Mouse (Mus musculus) fat pad, adult 2 months (tissue): ENCODE measurements at regions not wholly inside any gene's neighbourhood (a gene's known extent, or its start where the extent isn't known, plus 50 kb on each side); places are given as distances from the start of the nearest gene placed in this dataset.

ENCODE experiments used
- DNase-seq: peaks from one replicate; pipeline ENCODE4 v3.0.0-alpha.2; 2011; ENCODE audit warnings: low read depth, low spot score; ENCODE audit errors: extremely low read depth

DNA sequence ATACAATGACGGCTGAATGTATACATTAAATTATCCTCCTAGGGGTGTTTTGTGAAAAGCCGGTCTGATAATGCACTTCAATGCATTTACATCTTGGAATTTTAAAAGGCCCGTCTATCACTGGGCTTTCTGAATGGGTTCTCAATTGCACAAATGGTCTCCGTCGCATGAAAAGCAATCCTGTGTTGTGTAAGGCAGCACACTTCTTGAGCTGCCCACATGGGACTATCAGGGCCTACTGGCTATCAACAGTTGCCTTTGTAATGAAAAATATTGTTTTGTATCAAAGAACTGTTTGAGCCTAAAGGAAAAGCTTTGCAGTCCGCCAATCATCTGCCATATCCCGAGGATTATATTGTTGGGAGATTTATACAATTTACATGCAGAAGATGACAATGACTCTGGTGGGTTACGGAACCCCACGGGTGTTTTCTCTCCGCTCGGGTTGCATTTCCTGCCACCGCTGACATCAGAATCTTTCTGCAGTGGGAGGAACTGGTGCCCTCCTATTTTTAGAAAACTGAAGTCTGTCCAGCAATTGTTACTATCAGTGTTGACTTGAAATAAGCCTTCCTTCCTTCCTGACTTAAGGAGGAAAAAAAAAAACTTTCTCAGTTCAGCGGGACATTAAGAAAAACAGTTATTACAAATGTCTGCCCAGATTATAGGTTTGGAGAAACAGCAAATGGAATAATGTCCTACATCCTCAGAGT is 118.7 kb downstream of the Tmem26 start:
- DNase-seq = no peak

DNA sequence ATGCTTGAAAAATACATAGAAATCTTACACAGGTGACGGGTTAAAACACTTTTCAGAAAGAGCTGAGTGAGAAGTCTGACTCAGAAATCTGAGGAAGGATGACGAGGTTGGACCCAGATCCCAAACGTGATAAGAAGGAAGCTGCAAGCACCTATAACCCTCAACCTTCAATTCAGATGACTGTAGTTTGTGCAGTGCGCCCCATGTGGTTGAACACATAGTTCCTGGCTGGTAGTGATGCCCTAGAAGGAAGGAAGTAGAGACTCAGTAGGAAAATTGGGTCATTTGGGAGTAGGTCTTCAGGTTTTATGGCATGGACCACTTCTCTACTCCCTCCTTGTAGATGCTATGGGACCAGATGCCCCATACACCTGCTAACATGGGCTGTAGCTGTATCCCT is 120.6 kb downstream of the Tmem26 start:
- DNase-seq = no peak

DNA sequence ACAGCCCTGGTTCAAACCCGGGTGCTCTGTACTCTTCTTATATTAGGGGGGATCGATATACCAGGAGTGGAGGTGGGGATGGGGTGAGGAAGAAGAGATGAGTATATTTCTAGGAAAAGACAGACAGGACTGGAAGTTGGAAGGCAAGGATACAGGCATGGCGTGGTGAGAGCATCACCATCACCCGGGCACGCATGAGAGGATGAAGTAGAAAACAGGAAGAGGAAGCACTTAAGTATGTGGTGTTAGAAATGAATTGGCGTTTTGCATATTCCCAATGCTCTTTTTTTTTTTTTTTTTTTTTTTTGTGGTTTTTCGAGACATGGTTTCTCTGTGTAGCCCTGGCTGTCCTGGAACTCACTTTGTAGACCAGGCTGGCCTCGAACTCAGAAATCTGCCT is 121.2 kb downstream of the Tmem26 start:
- no peak for DNase-seq

DNA sequence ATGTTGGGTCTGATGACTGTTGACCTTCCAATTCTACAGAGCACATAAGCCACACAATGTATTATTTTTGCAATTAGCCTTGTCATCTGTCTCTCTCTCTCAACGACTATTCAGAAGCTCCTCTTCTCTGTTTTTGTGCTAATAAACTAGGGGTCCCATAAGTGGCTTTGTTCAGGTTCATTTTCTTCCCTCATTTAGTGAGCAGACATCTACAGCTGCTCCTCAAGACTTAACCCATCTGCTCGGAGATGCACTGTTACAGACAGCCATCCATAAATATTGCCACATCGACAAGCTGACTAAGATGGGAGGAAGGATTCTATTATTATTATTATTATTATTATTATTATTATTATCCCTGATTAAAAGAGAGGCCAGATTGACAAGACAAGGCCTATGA is 127.7 kb downstream of the Tmem26 start:
- no peak for DNase-seq

DNA sequence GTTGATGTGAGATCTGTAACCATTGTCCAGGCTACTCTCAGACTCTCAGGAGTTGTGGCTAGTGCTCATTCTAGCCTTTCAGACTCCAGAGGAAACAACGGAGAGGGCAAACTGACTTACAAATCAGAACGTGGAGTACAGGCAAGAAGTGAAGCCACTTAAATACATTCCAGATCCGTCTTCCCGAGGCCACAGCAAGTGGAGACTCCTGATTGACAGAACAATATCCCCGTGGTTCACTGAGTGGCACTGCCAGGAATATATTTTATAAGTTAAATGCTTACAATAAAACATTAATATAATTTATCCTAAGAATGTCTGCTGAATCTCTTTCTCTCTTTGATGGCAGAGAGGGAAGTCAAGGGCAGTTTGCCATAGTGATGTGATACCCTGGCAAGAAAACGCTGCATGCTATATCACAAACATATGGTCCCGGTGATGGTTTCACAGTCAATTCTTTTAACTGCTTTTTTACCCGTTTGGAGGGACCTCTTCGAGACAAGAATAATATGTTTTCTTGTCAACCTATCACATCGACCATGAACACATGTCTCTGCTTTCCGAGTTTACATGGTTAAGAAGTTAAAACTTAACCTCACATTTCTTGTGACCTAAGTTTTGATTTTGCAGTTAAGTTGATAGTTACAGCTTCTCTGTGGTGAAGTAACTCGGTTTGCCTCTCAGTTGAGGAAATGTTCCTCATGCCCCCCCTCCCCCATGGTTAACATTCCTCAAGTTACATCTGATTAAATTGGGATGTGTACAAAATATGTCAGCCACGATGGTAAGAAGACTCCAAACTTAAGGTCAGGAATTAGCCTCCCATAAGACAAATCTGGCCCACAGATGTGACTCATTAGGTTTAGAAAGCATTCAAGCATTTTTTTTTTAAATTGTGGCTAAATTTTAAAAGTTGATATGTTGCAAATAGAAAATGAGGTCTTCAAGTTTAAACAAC is 132.8 kb downstream of the Tmem26 start:
- DNase-seq = no peak

DNA sequence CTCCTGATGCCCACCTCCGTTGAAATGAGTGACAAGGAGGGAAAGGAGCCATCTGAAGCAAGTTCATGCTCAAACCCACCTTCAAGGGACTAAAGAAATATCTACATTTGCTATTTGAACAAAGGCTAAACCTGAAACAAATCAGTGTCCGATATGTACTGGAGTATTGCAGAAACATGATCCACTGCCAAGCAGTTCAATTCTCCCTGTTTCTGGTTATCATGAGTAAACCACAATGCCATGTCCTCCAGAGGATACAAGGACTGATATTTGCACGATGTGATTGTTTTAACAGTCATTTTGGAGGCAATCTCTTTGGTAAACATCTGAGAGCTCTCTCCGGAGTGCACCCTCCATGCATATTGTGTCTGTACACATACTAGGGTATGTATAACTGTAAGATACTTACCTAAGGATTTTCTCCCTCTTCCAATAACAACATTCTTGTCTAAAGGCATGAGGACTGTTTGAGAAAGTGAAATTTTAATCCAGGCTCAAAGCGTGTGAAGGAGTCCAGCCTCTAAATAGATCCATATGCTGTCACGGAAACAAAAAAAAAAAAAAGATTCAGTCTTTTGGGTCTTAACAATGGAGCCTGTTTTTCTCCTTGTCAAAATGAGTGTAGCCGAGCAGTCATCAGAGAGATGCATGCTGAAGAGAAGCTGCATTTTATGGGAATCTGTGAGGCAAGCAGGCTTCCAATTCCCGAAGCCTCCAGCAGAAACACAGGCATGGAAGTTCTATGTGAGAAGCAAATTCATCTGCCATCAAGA is 141.3 kb downstream of the Tmem26 start:
- no peak for DNase-seq

DNA sequence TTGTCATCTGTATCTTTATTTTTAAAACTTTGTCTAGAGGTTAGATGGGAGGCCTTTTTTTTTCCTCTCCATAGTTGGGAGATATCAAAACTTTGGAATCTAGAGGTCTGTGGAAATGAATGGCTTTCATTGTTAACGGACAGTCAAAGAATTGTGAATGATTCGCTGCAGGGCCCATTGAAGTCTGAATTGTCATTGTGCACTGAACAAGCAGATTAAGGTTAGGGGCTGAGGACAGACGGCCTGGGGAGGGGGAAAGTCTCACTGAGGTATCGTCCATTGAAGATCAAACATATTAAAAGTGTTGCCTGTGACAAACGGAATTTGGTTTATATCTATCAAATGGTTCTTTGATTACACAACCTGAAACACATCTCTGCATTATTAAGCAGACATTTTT is 142.3 kb downstream of the Tmem26 start:
- DNase-seq = no peak

DNA sequence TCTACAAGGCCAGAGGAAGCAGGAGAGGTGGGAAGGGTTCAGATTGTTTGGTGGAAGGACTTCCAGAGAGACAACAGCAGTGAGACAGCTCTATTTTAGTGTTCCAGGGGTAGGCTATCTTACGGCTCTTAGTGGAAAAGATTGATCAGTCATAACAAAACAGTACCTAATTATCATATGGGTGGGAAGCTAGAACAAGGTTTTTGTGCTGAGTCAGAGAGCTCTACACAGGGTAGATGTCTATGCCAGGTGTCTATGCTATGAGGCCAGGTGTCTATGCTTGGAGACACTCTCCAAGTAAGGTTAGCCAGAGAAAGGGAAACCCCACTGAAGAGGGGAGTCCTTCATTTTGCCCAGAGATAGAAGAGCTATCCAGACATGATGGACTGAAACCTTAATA is 143.9 kb downstream of the Tmem26 start:
- DNase-seq = no peak

DNA sequence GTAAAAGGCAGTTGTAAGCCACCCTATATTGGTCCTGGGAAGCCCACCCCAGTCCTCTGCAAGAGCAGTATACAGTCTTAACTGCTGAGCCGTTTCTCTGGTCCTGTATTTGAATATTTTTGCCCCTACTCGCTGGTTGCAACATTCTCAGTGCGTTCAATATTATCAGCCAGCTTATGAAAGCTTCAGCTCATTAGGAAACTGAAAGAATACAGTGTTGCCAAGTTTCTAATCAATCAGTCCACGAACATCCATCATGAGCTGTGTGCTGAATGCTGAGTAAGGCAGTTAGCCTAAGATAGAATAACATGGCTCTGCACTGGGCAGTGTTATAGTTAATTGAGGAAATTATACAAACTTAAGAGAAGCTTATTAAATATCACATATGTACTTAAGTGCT is 148.7 kb downstream of the Tmem26 start:
- no peak for DNase-seq

DNA sequence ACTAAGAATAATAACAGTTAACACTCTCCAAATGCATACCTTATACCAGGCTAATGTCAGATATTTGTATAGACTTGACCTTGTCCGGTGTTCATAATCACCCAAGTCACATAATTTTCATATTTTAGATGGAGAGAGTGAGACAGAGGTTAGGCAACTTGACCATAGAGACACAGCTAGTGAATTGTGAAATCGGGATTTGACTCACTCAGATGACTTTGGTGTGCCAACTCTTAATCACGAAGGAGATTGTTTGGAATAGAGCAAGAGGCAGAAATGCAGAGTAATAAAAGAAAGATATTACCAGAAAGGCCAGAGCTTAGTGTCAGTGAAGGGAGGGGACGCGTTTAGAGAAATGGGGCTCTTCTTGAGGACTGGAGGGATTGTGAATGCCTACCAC is 152.2 kb downstream of the Tmem26 start:
- DNase-seq = no peak

DNA sequence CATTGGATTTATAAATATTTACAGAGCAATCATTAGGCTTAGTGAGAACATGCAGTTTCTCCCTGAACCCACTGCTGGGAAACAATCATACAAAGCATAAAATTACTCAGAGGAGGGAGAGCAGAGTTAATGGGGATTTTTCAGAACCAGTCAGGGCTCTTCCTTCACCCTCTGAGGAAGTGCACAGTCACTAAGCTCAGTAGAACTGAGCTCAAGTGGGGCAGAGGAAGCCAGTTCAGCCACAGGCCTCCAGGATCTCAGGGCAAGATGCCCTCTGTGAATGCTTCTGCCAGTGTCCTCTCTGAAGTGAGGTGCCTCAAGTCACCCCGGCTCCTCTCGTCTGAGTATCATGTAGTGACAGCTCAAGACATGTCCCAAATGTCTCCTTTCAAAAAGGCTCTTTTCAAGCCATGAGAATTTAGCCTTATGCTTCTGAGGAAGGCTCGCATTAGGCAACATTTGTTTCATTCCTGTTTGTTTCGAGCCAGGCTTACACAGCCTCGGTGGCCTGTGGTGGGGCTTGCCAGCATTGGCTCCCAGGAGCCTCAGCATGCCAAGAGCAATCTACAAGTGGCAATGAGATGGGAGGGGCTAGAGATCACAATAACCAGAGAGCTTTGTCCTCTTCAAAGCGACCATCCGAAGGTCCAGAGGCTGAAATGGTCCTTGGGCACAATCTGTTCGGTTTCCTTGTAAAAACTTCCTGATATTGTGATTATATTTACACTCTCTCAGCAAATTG is 169.8 kb downstream of the Tmem26 start:
- DNase-seq = no peak

DNA sequence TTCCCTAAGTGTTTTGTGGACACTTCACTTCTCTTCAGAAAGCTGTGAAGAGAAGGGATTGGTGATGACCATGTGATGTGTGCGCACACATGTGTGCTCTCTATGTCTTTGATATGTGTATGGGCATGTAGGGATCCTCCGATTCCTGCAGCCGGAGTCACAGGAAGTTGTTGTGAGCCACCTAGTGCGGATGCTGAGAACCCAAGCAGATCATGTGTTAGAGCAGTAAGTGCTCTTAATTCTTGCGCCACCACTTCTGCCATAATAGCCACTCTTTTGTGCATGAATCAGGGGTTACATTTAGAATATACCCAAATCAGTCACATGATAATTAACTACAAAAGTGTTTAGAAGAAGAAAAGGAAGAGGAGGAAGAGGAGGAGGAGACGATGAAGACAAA is 170.7 kb downstream of the Tmem26 start:
- no peak for DNase-seq

DNA sequence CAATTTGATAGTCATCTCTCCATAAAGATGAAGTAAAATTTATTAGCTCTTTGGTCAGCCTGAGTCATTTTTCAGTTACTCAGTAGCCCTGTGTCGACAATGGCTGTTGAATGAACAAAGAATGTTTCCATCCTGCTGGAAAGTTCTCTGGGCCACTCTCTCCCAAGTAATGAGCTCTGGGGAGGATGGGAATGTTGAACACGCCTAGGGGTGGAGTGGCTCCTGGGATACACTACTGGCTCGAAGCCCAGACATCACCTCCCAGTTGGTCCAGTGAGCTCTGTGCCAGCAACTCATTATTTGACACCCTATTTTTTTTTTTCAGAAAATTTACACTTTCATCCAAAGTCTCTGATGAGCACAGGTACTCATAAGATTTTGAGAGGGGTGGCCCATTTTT is 174.1 kb downstream of the Tmem26 start:
- DNase-seq = no peak

DNA sequence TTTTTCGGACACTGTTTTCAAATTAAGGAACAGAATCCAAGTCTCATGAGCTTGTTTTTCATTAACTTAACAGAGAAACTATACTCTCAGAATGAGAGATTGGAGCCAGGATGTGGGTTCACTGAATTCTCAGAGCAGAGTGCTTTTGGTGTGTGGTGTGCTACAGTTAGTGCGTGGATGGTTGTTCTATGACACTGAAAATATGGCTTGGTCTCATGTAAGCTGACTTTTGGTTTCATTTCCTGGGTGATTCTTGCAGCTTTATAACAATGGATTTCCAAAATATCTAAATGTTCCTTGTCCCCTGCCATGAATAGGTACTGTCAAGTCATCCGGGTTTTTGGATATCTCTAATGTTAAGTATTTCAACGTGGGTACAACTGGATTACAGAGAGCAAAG is 177.7 kb downstream of the Tmem26 start:
- no peak for DNase-seq

DNA sequence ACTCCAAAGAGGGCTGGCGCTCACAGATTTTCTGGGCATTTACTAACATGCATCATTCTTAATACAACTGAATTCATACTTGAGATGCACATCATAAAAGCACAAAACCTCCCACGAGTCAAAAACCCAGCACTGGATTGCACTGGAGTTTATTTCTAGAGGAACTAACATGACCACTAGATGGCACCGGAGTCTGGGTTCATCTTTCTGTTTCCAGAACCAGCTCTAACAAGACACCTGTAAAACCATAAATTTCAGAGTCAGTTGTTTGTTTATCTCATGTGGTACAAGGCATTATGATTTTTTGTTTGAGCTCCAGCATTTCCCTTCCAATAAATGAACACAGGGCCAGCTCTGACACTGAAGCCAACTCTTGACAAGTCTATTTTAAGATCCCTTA is 179.2 kb downstream of the Tmem26 start:
- DNase-seq = no peak

DNA sequence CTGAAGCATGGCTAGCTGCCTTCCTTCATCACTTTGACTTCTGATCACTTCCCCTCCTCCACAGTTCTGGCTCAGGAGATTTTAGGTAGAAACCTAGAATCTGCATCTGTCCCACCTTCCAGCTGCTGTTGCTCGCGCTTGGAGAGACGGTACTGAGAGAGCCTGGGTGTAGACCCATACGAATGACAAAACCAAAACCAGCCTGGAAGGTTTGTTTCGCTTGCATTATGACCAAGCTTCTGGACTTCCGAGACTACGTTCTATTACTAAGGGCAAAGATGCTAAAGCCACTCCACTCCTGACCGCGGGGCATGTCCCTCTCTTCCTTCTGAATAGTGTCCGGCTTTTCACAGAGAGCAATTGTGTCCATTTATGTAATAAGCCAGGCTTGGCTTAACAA is 180.9 kb downstream of the Tmem26 start:
- no peak for DNase-seq

DNA sequence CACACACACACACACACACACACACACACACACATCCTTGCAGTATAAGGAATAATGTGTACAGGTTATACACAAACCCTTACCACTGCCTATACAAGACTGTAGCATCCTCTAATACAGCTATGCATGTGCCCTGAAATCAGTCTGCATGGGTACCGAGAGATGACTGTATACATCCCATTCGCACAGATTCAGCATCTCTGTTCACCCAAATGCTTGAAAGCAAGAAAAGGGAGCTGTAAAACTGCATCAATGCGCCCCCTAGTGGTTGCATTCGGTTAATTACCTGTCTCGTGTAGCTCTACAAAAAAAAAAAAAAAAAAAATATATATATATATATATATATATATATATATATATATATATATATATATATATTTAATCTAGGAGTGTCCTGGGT is 184.8 kb downstream of the Tmem26 start:
- DNase-seq = no peak

DNA sequence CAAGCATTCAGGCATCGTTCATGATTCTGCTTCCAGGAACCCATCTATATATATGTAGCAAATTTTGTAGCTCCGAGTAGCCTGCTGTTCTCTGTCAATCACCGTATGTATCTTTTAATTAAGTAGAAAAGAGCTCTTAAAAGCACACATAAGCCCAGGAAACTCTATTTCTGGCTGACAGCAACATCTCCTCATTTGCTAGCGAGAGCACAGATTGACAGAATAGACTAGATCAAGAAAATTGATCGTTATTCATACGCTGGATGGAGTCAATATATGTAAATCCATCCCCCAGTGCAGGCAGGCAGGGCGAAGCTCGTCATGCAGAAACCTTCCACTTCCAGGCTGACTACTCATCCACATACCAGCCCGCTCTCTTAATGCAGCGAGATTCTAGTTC is 185.6 kb downstream of the Tmem26 start:
- DNase-seq = no peak

DNA sequence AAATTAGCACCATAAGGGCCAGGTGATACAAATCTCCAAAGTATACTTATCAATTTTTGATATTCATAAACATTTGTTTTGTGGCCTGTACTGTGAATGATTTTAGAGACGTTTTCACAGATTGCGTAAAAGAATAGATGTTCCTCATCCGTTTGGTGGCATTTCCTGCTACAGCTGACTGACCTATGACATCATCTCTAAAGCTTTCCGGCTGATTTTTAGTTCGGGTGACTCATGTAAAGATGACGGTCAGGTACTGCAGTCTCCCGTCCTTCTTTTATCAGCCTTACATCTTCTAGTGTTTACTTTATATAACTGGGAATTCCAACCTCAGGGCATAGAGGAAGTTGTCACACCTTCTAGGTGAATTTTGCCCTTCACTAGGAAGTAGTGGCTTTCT is 192.7 kb downstream of the Tmem26 start:
- DNase-seq = no peak

DNA sequence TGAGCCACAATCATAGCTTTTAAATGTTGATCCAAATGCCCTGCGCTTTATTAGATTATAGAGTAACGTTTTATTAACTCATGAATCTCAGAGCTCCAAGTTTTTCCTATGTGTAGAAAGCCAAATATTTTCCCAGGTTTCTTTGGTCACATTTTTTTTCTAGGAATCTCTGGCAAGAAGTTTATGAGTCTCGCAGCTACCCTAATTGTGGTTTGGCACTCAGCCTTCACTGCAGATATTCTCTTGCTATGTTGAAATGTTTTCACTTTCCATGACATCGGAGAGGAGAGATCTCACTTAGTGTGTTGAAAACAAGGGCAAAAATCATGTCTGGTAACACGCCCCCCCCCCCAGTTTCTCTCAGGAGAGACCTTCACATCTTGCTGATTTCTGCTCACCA is 212.4 kb downstream of the Tmem26 start:
- no peak for DNase-seq

DNA sequence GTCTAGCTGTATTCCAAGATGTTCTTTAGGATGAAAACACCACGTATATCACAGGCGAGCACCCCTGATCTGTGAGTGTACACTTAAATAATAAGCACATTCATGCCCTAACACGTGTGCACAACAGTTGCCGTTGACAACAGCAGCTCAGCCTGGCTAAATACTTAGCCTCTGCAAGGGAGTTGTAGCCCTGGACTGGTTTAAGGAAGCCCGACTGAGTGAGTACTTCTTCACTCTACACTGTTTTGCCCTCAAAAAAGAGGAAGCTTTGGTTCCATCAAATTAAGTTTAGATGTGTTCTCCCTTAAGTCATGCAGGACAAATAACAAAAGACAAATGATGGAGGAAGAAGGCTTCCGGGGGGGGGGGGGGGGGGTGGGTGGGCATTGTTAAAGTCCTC is 208.0 kb upstream of the Rhobtb1 start:
- DNase-seq = no peak
